Mouse (Mus musculus): ENCODE measurements around the gene Tnni3k. TPM values are rescaled to one million over a fixed set of nuclear protein-coding genes. Genes with fewer than 3 reads are reported as not detected.
A peak's percentile ranks its signal among the peaks of the same experiment; 100 is the strongest.
"Not testable (repeated sequence)": the region's sequence is repeated elsewhere in the genome, so short reads cannot be mapped to it uniquely, and the experiment has no call there.

Tnni3k gene
- polyA plus RNA-seq, 1 experiment from 2014 or later: 0.11 TPM

DNA sequence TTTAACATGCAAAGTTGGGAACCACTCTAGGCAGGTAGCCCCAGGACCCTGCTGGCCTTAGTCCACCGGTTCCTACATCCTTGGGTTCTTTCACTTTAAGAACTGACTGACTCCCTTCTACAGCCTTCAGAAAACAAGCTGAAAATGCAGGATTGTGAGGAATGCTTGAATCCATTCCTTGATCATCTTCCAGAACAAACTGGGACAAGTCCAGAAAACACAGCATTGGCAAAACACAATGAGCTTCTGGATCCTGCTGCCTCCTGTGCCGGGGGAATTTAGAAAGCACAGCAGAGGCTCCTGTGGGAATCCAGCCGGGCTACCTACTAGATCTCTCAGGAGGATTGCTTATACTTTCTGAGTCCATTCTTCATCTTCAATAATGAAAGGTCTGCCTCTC lies 229.5 kb downstream of the Tnni3k start:
- no peak overlapping the region for H3K4me2 ChIP-seq (replicated peaks; ENCODE audit: low read depth)
- no peaks in the 10 kb centered on the region for H3K27me3 ChIP-seq (ENCODE audit: control insufficient read depth, insufficient read depth, low read length)
- H3K36me3 ChIP-seq (ENCODE audit: control insufficient read depth, insufficient read depth, low read length): no peaks in the 10 kb centered on the region
- TF ChIP-seq CTCF (IDR thresholded peaks at IDR 0.05; ENCODE audit: low read depth): no peak
- no peak for TF ChIP-seq EP300 (optimal IDR thresholded peaks at IDR 0.05)
- H3K27ac ChIP-seq (replicated peaks): no peak overlapping the region
- WGBS: 75% methylated on average over 3 of the region's 3 CpGs
- ATAC-seq (ENCODE audit: low FRiP score, low TSS enrichment) (no peak), DNase-seq (ENCODE audit: low spot score) (no peak)
- no peak overlapping the region for H3K4me3 ChIP-seq (ENCODE audit: low read depth, low read length)
- no peaks in the 10 kb centered on the region for H3K9me3 ChIP-seq (ENCODE audit: control insufficient read depth, low read length)
- no peaks in the 10 kb centered on the region for H3K4me1 ChIP-seq (replicated peaks; ENCODE audit: control insufficient read depth, insufficient read depth)
- no peak overlapping the region for H3K9ac ChIP-seq (ENCODE audit: low read length)

DNA sequence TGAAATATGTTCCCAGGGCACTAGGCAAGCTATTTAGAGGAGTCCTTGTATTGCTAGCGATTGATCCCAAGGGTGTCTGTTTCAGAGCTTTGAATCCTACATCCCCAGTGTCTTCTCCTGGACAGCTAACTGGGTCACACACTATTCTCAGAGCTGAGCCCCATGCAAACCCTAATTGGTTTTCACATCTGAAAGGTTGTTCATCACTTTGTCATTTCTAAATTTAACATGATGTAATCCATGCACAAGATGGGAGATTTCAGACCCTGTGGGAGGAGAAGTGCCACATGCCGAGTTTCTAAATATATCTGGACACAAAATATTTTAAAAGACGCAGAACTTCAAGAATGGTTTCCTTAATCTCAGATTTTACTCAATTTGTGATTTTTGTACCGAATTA lies 230.5 kb downstream of the Tnni3k start:
- Histone ChIP-seq H3K27ac (replicated peaks) (no peak overlapping the region), H3K4me2 (replicated peaks; ENCODE audit: low read depth) (no peak overlapping the region), H3K9ac (ENCODE audit: low read length) (no peak overlapping the region), H3K9me3 (ENCODE audit: control insufficient read depth, low read length) (no peaks in the 10 kb centered on the region), H3K4me3 (ENCODE audit: low read depth, low read length) (no peak overlapping the region), H3K36me3 (ENCODE audit: control insufficient read depth, insufficient read depth, low read length) (no peaks in the 10 kb centered on the region), H3K27me3 (ENCODE audit: control insufficient read depth, insufficient read depth, low read length) (no peaks in the 10 kb centered on the region), H3K4me1 (replicated peaks; ENCODE audit: control insufficient read depth, insufficient read depth) (no peaks in the 10 kb centered on the region)
- no peak for DNase-seq (ENCODE audit: low spot score)
- 73% methylated on average over 4 of the region's 4 CpGs for WGBS
- ATAC-seq (ENCODE audit: low FRiP score, low TSS enrichment): no peak
- TF ChIP-seq CTCF (IDR thresholded peaks at IDR 0.05; ENCODE audit: low read depth) (no peak), EP300 (optimal IDR thresholded peaks at IDR 0.05) (no peak)

- H3K4me3 ChIP-seq (ENCODE audit: low read depth, low read length); H3K4me1 ChIP-seq (replicated peaks; ENCODE audit: control insufficient read depth, insufficient read depth); H3K9me3 ChIP-seq (ENCODE audit: control insufficient read depth, low read length); H3K27ac ChIP-seq (replicated peaks); H3K36me3 ChIP-seq (ENCODE audit: control insufficient read depth, insufficient read depth, low read length); ATAC-seq (ENCODE audit: low FRiP score, low TSS enrichment); H3K27me3 ChIP-seq (ENCODE audit: control insufficient read depth, insufficient read depth, low read length); H3K4me2 ChIP-seq (replicated peaks; ENCODE audit: low read depth); H3K9ac ChIP-seq (ENCODE audit: low read length): not testable (repeated sequence)
- DNase-seq (ENCODE audit: low spot score): peak; percentile 45
- 14% methylated on average over 5 of the region's 5 CpGs for WGBS
These were observed 235.5 kb downstream of the Tnni3k start for GRCm38 (mm10) chr3:154819684-154820083.

- 4% methylated on average over 7 of the region's 7 CpGs for WGBS
- TF ChIP-seq CTCF (IDR thresholded peaks at IDR 0.05; ENCODE audit: low read depth) (peak; percentile 91), EP300 (optimal IDR thresholded peaks at IDR 0.05) (no peak)
- DNase-seq (ENCODE audit: low spot score) (peak; percentile 55), ATAC-seq (ENCODE audit: low FRiP score, low TSS enrichment) (no peak)
- no peak overlapping the region for H3K9ac ChIP-seq (ENCODE audit: low read length)
- no peaks in the 10 kb centered on the region for H3K4me1 ChIP-seq (replicated peaks; ENCODE audit: control insufficient read depth, insufficient read depth)
- H3K4me2 ChIP-seq (replicated peaks; ENCODE audit: low read depth): no peak overlapping the region
- H3K27me3 ChIP-seq (ENCODE audit: control insufficient read depth, insufficient read depth, low read length): no peaks in the 10 kb centered on the region
- no peak overlapping the region for H3K4me3 ChIP-seq (ENCODE audit: low read depth, low read length)
- H3K36me3 ChIP-seq (ENCODE audit: control insufficient read depth, insufficient read depth, low read length): no peaks in the 10 kb centered on the region
- no peak overlapping the region for H3K27ac ChIP-seq (replicated peaks)
- H3K9me3 ChIP-seq (ENCODE audit: control insufficient read depth, low read length): no peaks in the 10 kb centered on the region
These were observed 237.5 kb downstream of the Tnni3k start for GRCm38 (mm10) chr3:154817732-154818131.

- ATAC-seq (ENCODE audit: low FRiP score, low TSS enrichment) (peak; percentile 94), DNase-seq (ENCODE audit: low spot score) (peak; percentile 64)
- WGBS: 39% methylated on average over 19 of the region's 19 CpGs
- Histone ChIP-seq H3K9ac (ENCODE audit: low read length) (no peak overlapping the region), H3K4me2 (replicated peaks; ENCODE audit: low read depth) (no peak overlapping the region), H3K36me3 (ENCODE audit: control insufficient read depth, insufficient read depth, low read length) (no peaks in the 10 kb centered on the region), H3K4me3 (ENCODE audit: low read depth, low read length) (no peak overlapping the region), H3K27me3 (ENCODE audit: control insufficient read depth, insufficient read depth, low read length) (no peaks in the 10 kb centered on the region), H3K4me1 (replicated peaks; ENCODE audit: control insufficient read depth, insufficient read depth) (no peaks in the 10 kb centered on the region), H3K27ac (replicated peaks) (no peak overlapping the region), H3K9me3 (ENCODE audit: control insufficient read depth, low read length) (no peaks in the 10 kb centered on the region)
- no peak for TF ChIP-seq CTCF (IDR thresholded peaks at IDR 0.05; ENCODE audit: low read depth)
- TF ChIP-seq EP300 (optimal IDR thresholded peaks at IDR 0.05): no peak
These were observed 238.2 kb downstream of the Tnni3k start for GRCm38 (mm10) chr3:154816801-154817625.

GRCm38 (mm10) chr3:154816231-154816630 lies 239.0 kb downstream of the Tnni3k start:
- Histone ChIP-seq H3K4me3 (ENCODE audit: low read depth, low read length) (no peak overlapping the region), H3K4me2 (replicated peaks; ENCODE audit: low read depth) (no peak overlapping the region), H3K4me1 (replicated peaks; ENCODE audit: control insufficient read depth, insufficient read depth) (no peaks in the 10 kb centered on the region), H3K27me3 (ENCODE audit: control insufficient read depth, insufficient read depth, low read length) (no peaks in the 10 kb centered on the region), H3K36me3 (ENCODE audit: control insufficient read depth, insufficient read depth, low read length) (no peaks in the 10 kb centered on the region), H3K27ac (replicated peaks) (no peak overlapping the region), H3K9me3 (ENCODE audit: control insufficient read depth, low read length) (no peaks in the 10 kb centered on the region), H3K9ac (ENCODE audit: low read length) (no peak overlapping the region)
- TF ChIP-seq EP300 (optimal IDR thresholded peaks at IDR 0.05) (no peak), CTCF (IDR thresholded peaks at IDR 0.05; ENCODE audit: low read depth) (no peak)
- 65% methylated on average over 3 of the region's 3 CpGs for WGBS
- ATAC-seq (ENCODE audit: low FRiP score, low TSS enrichment) (no peak), DNase-seq (ENCODE audit: low spot score) (no peak)

Measured in stomach, postnatal 0 days (tissue).